Mouse (Mus musculus): Measurements from ENCODE around the gene Slfn2. TPM values are rescaled to one million over a fixed set of nuclear protein-coding genes. Genes with fewer than 3 reads are reported as not detected.

Slfn2 gene
- polyA plus RNA-seq, 1 experiment from 2014 or later, result 3.2 TPM

- Histone ChIP-seq H3K9me3 (no peaks in the 10 kb centered on the region), H3K9ac (no peak overlapping the region), H3K36me3 (no peaks in the 10 kb centered on the region), H3K27me3 (0 out of 2 replicates have a peak, but pooled peaks cover 5% of the 10 kb centered on the region), H3K4me1 (no peaks in the 10 kb centered on the region), H3K27ac (no peak overlapping the region), H3K4me3 (no peak overlapping the region), H3K4me2 (replicated peaks) (no peak overlapping the region)
- no peak for ATAC-seq (ENCODE audit: low FRiP score, low read depth)
- 58% methylated on average over 5 of the region's 5 CpGs for WGBS
These were observed 4.4 kb upstream of the Slfn2 start for GRCm38 (mm10) chr11:83060412-83061020.

- 79% methylated on average over 7 of the region's 7 CpGs for WGBS
- Histone ChIP-seq H3K4me1 (peaks cover 2% of the 10 kb centered on the region; the same call in 1 of the 2 replicates), H3K27me3 (peaks cover 11% of the 10 kb centered on the region; the same call in 1 of the 2 replicates), H3K36me3 (no peaks in the 10 kb centered on the region), H3K4me3 (no peak overlapping the region), H3K9me3 (no peaks in the 10 kb centered on the region), H3K4me2 (replicated peaks) (no peak overlapping the region), H3K9ac (no peak overlapping the region), H3K27ac (no peak overlapping the region)
- no peak for ATAC-seq (ENCODE audit: low FRiP score, low read depth)
These were observed 3.1 kb upstream of the Slfn2 start for GRCm38 (mm10) chr11:83061806-83062205.

GRCm38 (mm10) chr11:83063126-83063525 lies 1.8 kb upstream of the Slfn2 start:
- 76% methylated on average over 4 of the region's 4 CpGs for WGBS
- no peaks in the 10 kb centered on the region for H3K36me3 ChIP-seq

GRCm38 (mm10) chr11:83063941-83064349 lies 967 bp upstream of the Slfn2 start:
- WGBS, result 70% methylated on average over 3 of the region's 3 CpGs
- peaks cover 2% of the 10 kb centered on the region; the same call in 1 of the 2 replicates for H3K4me1 ChIP-seq
- no peak overlapping the region for H3K4me2 ChIP-seq (replicated peaks)
- no peak overlapping the region for H3K4me3 ChIP-seq
- H3K9ac ChIP-seq, result no peak overlapping the region
- H3K9me3 ChIP-seq, result no peaks in the 10 kb centered on the region
- peaks cover 11% of the 10 kb centered on the region; the same call in 1 of the 2 replicates for H3K27me3 ChIP-seq
- no peak overlapping the region for H3K27ac ChIP-seq
- H3K36me3 ChIP-seq, result no peaks in the 10 kb centered on the region
- no peak for ATAC-seq (ENCODE audit: low FRiP score, low read depth)

More at GRCm38 (mm10) chr11:83063126-83063525, 1.8 kb upstream of the Slfn2 start:
- ATAC-seq (ENCODE audit: low FRiP score, low read depth), result no peak
- Histone ChIP-seq H3K9ac (no peak overlapping the region), H3K27ac (no peak overlapping the region), H3K4me1 (peaks cover 2% of the 10 kb centered on the region; the same call in 1 of the 2 replicates), H3K4me2 (replicated peaks) (no peak overlapping the region), H3K9me3 (no peaks in the 10 kb centered on the region), H3K27me3 (peaks cover 11% of the 10 kb centered on the region; the same call in 1 of the 2 replicates), H3K4me3 (no peak overlapping the region)

GRCm38 (mm10) chr11:83065441-83066344 lies 781 bp downstream of the Slfn2 start:
- no peak overlapping the region for H3K9ac ChIP-seq
- 22% methylated on average over 6 of the region's 6 CpGs for WGBS
- no peak overlapping the region for H3K4me3 ChIP-seq
- H3K4me2 ChIP-seq (replicated peaks), result no peak overlapping the region
- H3K27me3 ChIP-seq, result peaks cover 11% of the 10 kb centered on the region; the same call in 1 of the 2 replicates
- no peak for ATAC-seq (ENCODE audit: low FRiP score, low read depth)
- no peaks in the 10 kb centered on the region for H3K36me3 ChIP-seq
- no peaks in the 10 kb centered on the region for H3K9me3 ChIP-seq
- no peak overlapping the region for H3K27ac ChIP-seq
- peaks cover 2% of the 10 kb centered on the region; the same call in 1 of the 2 replicates for H3K4me1 ChIP-seq

GRCm38 (mm10) chr11:83066640-83067531 lies 2.0 kb downstream of the Slfn2 start:
- Histone ChIP-seq H3K4me1 (peaks cover 2% of the 10 kb centered on the region; the same call in 1 of the 2 replicates), H3K27ac (no peak overlapping the region), H3K9me3 (no peaks in the 10 kb centered on the region), H3K4me2 (replicated peaks) (no peak overlapping the region), H3K4me3 (no peak overlapping the region), H3K27me3 (peaks cover 11% of the 10 kb centered on the region; the same call in 1 of the 2 replicates), H3K9ac (no peak overlapping the region), H3K36me3 (no peaks in the 10 kb centered on the region)
- ATAC-seq (ENCODE audit: low FRiP score, low read depth), result no peak
- 46% methylated on average over 11 of the region's 11 CpGs for WGBS

- 70% methylated on average over 4 of the region's 4 CpGs for WGBS
- no peak for ATAC-seq (ENCODE audit: low FRiP score, low read depth)
These were observed 3.2 kb downstream of the Slfn2 start for GRCm38 (mm10) chr11:83067982-83068694.

GRCm38 (mm10) chr11:83070321-83070970 lies 5.5 kb downstream of the Slfn2 start:
- H3K4me2 ChIP-seq (replicated peaks), result no peak overlapping the region
- WGBS, result 83% methylated on average over 15 of the region's 15 CpGs
- H3K27me3 ChIP-seq, result peaks cover 7% of the 10 kb centered on the region; the same call in 1 of the 2 replicates
- H3K9ac ChIP-seq, result no peak overlapping the region
- H3K27ac ChIP-seq, result no peak overlapping the region
- H3K36me3 ChIP-seq, result no peaks in the 10 kb centered on the region
- no peaks in the 10 kb centered on the region for H3K9me3 ChIP-seq
- H3K4me1 ChIP-seq, result peaks cover 2% of the 10 kb centered on the region; the same call in 1 of the 2 replicates
- no peak for ATAC-seq (ENCODE audit: low FRiP score, low read depth)
- H3K4me3 ChIP-seq, result no peak overlapping the region

More at GRCm38 (mm10) chr11:83067982-83068694, 3.2 kb downstream of the Slfn2 start:
- H3K27me3 ChIP-seq, result peaks cover 11% of the 10 kb centered on the region; the same call in 1 of the 2 replicates
- H3K4me2 ChIP-seq (replicated peaks), result no peak overlapping the region
- H3K36me3 ChIP-seq, result no peaks in the 10 kb centered on the region
- H3K27ac ChIP-seq, result no peak overlapping the region
- no peaks in the 10 kb centered on the region for H3K9me3 ChIP-seq
- H3K4me3 ChIP-seq, result no peak overlapping the region
- H3K4me1 ChIP-seq, result peaks cover 2% of the 10 kb centered on the region; the same call in 1 of the 2 replicates
- H3K9ac ChIP-seq, result no peak overlapping the region

- Histone ChIP-seq H3K4me3 (no peak overlapping the region), H3K9ac (no peak overlapping the region), H3K27me3 (no peaks in the 10 kb centered on the region), H3K36me3 (no peaks in the 10 kb centered on the region), H3K4me2 (replicated peaks) (no peak overlapping the region), H3K27ac (no peak overlapping the region), H3K9me3 (no peaks in the 10 kb centered on the region; the same call in 1 of the 2 replicates), H3K4me1 (no peaks in the 10 kb centered on the region)
- 73% methylated on average over 3 of the region's 3 CpGs for WGBS
- no peak for ATAC-seq (ENCODE audit: low FRiP score, low read depth)
These were observed 13.0 kb downstream of the Slfn2 start for GRCm38 (mm10) chr11:83077714-83078422.

GRCm38 (mm10) chr11:83078423-83079140 lies 13.7 kb downstream of the Slfn2 start:
- no peaks in the 10 kb centered on the region for H3K36me3 ChIP-seq
- H3K9me3 ChIP-seq, result no peaks in the 10 kb centered on the region; the same call in 1 of the 2 replicates
- H3K4me1 ChIP-seq, result no peaks in the 10 kb centered on the region
- no peak overlapping the region for H3K4me3 ChIP-seq
- ATAC-seq (ENCODE audit: low FRiP score, low read depth), result no peak
- H3K9ac ChIP-seq, result no peak overlapping the region
- H3K4me2 ChIP-seq (replicated peaks), result no peak overlapping the region
- 81% methylated on average over 5 of the region's 5 CpGs for WGBS
- H3K27me3 ChIP-seq, result no peaks in the 10 kb centered on the region
- no peak overlapping the region for H3K27ac ChIP-seq
